Mouse (Mus musculus) layer of hippocampus, adult 9-11 months (tissue): Measurements from ENCODE around the gene Fdxacb1.

Source experiments
- DNase-seq: peaks from one replicate; pipeline ENCODE4 v3.0.0; 2022

The Fdxacb1 gene

DNA sequence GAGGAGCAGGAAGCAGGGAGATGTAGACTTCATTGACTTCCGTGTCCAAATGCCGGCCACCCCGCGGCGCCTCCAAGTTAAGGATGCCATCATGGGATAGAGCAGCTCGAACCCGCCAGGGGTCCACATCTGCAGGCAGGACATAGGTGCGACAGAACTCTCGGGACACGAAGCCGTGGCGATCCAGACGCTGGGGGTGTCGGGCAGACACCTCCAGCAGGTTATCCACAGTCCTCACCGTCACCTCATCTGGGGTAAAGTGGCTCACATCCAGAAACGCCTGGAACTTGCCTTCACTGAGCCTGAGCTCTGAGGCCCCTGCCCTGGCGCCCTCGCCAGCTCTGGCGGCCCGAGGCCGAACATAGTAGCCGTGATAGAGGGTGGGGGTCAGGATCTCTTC lies 16.7 kb upstream of the Fdxacb1 start, which contains the start of gene Cryab:
Gene Cryab (plus strand): TSS at position 3 of the 400 bp plus-strand sequence.
- DNase-seq, result no peak

DNA sequence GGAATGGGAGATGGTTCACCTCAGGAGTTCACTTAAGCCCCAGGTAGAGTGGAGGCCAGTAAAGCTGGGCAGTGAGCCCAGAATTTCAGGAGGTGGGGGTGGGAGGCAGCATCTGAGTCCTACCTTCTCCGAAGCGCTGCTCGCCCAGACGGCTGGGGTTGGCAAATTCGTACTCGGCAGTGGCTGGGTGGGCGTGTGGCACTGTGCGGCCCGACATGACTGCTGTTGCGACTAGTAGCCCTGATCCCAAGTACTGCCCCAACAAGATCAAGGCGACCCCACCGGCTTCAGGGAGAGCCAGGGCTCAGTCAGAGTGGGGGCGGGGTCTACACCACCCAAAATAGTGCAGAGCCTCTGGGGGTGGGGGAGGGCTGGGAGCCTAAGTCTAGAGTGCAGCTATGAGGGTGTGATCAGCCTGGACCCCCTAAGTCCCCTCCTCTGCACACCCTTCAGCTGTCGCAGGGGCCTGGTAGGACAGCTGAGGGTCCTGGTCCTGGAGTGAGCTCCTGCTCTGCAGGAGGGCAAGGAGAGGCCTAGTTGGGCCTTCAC lies 15.9 kb upstream of the Fdxacb1 start, which contains the start of gene Hspb2:
Gene Hspb2 (minus strand): TSS at position 301 of the 549 bp plus-strand sequence.
- no peak for DNase-seq

GRCm38 (mm10) chr9:50752784-50753615 lies 15.0 kb upstream of the Fdxacb1 start:
- peak; percentile 90 for DNase-seq

DNA sequence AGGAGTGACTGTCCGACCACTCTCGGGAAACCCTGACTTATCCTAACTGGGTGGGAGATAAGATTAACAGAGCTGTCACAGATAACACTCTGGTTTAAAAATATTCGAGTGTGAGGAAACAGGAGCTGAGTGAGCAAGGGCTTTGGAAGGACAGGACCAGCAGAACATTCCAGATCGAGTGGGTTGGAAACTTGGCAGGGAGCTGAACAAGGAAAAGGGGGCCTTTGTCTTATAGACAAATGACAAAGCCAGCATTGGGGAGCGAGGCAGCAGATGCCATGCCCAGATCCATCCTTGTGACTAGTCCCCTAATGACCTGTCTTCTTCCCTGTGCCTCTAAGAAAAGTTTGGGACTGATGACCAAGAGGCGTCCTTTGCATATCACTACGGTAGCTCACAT lies 14.1 kb upstream of the Fdxacb1 start:
- DNase-seq, result peak; percentile 68

DNA sequence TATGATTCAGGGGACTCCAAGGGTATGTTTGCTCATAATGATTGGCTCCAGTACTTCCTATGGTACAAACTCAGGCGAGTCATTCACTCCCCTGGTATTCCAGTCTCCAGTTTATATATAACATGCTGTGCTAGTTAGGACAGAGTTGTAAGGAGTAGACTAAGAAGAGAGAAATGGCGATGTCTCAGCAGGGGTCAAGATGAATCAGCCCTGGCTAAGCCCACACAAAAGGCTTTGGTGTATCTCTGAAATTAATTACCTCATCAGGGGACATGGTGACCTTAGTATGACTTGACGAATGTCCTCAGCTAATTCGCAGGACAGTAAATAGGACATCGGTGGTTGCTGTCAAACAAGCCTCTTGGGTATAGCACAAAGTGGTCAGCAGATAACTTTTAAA lies 11.3 kb upstream of the Fdxacb1 start:
- no peak for DNase-seq

- DNase-seq, result no peak
These were observed 6.4 kb upstream of the Fdxacb1 start for GRCm38 (mm10) chr9:50761520-50762243.

DNA sequence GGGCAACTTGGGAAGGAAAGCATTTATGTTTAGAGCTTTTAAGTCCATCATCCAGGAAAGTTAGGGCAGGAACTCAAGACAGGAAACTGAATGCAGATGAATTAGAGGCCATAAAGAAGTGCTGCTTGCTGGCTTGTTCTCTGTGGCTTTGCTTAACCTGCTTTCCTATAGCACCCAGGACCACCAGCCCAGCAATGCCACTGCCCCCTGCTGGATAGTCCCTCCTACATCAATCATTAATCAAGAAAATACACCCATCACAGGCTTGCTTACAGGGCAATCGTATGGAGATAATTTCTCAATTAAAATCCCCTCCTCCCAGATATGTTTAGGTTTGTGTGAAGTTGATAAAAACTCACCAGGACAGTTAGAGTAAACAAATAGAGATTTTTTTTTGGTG lies 4.7 kb upstream of the Fdxacb1 start:
- no peak for DNase-seq

- DNase-seq, result no peak
These were observed 417 bp upstream of the Fdxacb1 start for GRCm38 (mm10) chr9:50767531-50768106.

- no peak for DNase-seq
These were observed 2.0 kb downstream of the Fdxacb1 start for GRCm38 (mm10) chr9:50770011-50770410.

- DNase-seq, result no peak
These were observed 6.0 kb downstream of the Fdxacb1 start for GRCm38 (mm10) chr9:50774026-50774462.

- DNase-seq, result peak; percentile 80
These were observed 7.1 kb downstream of the Fdxacb1 start, which contains the start of the genes Alg9 and 1110032A03Rik for GRCm38 (mm10) chr9:50774991-50775612. Alg9 (plus strand) TSS chr9:50775019. 1110032A03Rik (minus strand) TSS chr9:50775520.

GRCm38 (mm10) chr9:50775662-50776126 lies 7.7 kb downstream of the Fdxacb1 start:
- DNase-seq, result no peak

- no peak for DNase-seq
These were observed 8.2 kb downstream of the Fdxacb1 start for GRCm38 (mm10) chr9:50776162-50776760.

DNA sequence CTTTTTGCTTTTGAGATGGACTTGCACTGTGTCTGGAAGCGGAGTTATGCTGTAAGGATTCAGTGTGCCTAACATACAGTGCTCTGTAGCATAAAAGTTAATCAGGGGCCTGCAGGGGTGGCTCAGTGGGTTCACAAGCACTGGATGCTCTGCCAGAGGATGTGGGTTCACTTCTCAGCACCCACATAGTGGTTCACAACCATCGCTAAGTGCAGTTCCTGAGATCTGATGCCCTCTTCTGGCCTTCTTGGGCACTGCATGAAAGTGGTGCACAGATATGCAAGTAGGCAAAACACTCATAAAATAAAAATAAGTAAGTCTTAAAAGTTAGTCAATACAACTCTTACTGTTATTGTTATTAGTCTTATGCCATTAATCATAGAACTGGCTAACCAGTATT lies 14.1 kb downstream of the Fdxacb1 start:
- no peak for DNase-seq

GRCm38 (mm10) chr9:50795266-50795665 lies 27.2 kb downstream of the Fdxacb1 start:
- no peak for DNase-seq

- DNase-seq, result no peak
These were observed 28.7 kb downstream of the Fdxacb1 start for GRCm38 (mm10) chr9:50796776-50797175.

GRCm38 (mm10) chr9:50797641-50798040 lies 29.6 kb downstream of the Fdxacb1 start:
- no peak for DNase-seq

GRCm38 (mm10) chr9:50798368-50798767 lies 30.3 kb downstream of the Fdxacb1 start:
- DNase-seq, result no peak

DNA sequence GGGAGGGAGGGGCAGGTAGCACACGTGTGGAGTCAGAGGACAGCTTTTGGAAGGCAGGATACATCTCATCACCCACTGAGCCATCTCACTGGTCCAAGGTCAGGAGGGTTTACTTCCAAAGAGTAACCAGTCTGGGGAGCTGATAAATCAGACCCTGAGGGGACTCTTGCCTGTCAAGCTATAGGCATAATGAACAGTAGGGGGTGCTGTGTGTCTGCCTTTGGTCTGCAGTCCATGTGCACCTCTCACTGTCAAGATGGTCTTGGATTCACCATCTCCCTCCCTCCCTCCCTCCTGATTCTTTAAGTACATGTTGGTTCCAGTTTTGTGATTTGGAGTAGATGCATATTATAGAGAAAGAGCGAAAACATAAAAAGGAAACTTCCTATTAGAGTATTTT lies 32.9 kb downstream of the Fdxacb1 start:
- DNase-seq, result peak; percentile 26

GRCm38 (mm10) chr9:50803055-50803671 lies 35.1 kb downstream of the Fdxacb1 start:
- no peak for DNase-seq

DNA sequence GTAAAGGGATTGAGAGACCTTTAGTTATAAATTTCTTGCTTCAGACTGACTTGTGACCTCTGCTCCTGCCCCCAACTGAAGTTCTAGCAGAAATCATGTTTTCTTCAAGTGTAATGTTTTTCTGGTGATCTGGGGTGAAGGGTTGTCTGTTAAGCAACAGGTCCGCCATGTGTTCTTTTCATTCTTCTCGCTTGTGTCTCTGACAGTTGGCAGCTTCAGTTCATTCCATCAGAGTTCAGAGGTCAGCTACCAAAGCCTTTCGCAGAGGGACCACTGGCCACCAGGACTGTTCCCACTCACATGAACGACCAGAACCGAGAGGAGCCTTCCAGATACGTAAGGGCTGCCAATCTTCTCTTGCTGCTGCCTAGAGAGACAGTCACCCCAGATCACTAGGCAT lies 40.4 kb downstream of the Fdxacb1 start:
- no peak for DNase-seq

- no peak for DNase-seq
These were observed 41.1 kb downstream of the Fdxacb1 start for GRCm38 (mm10) chr9:50809146-50809545.
